Mouse (Mus musculus) heart, embryonic 15.5 days (tissue): ENCODE results near the gene Cog6. TPM values are rescaled to one million over a fixed set of nuclear protein-coding genes. Genes with fewer than 3 reads are reported as not detected.

Source experiments
- ATAC-seq: fragments of 200-750 bp; cut with Nextera tagmentation; replicated peaks from 2 replicates; pipeline ENCODE4 v1.8.0; 2017; ENCODE audit warnings: low read depth, moderate TSS enrichment; ENCODE audit not compliant: insufficient number of reproducible peaks, insufficient read depth, low FRiP score
- H3K27ac ChIP-seq: fragments of 300-500 bp; sonication (generic); 2 replicates; pipeline ENCODE4 v1.5.1; 2015; ENCODE audit warnings: mild to moderate bottlenecking, inconsistent platforms
- H3K27me3 ChIP-seq: fragments of 300-500 bp; sonication (generic); 2 replicates; pipeline ENCODE4 v1.6.1; 2015; ENCODE audit warnings: inconsistent platforms
- H3K36me3 ChIP-seq: fragments of 300-500 bp; sonication (generic); 2 replicates; pipeline ENCODE4 v1.6.1; 2015; ENCODE audit warnings: mild to moderate bottlenecking, inconsistent platforms
- H3K4me1 ChIP-seq: fragments of 300-500 bp; sonication (generic); replicated peaks from 2 replicates; pipeline ENCODE4 v1.6.1; 2015; ENCODE audit warnings: inconsistent platforms
- H3K4me2 ChIP-seq: fragments of 300-500 bp; sonication (generic); 2 replicates; pipeline ENCODE4 v1.6.1; 2015; ENCODE audit warnings: inconsistent platforms, mild to moderate bottlenecking, moderate library complexity
- H3K4me3 ChIP-seq: fragments of 300-500 bp; sonication (generic); 2 replicates; pipeline ENCODE4 v1.5.1; 2015; ENCODE audit warnings: mild to moderate bottlenecking, inconsistent platforms
- H3K9ac ChIP-seq: fragments of 300-500 bp; sonication (generic); 2 replicates; pipeline ENCODE4 v1.6.1; 2015; ENCODE audit warnings: mild to moderate bottlenecking, inconsistent platforms
- H3K9me3 ChIP-seq: fragments of 300-500 bp; sonication (generic); replicated peaks from 2 replicates; pipeline ENCODE4 v1.6.1; 2016; ENCODE audit warnings: inconsistent platforms
- WGBS: fragments of 180-500 bp; shearing (Covaris S2); methylation state at CpG from one replicate; pipeline ENCODE4 v1.1.7; 2015; ENCODE audit warnings: mixed read lengths; 5-methylcytosine and 5-hydroxymethylcytosine counted together
- polyA plus RNA-seq: library from polyadenylated mRNA; unstranded; fragments of >200 nt; fragmentation: Nextera tagmentation; extraction: Ambion mirVana; gene quantifications from 2 replicates; pipeline ENCODE4 v1.2.1, GENCODE M21; 2015

The Cog6 gene
- polyA plus RNA-seq, 1 experiment from 2014 or later = 51.6 TPM

DNA sequence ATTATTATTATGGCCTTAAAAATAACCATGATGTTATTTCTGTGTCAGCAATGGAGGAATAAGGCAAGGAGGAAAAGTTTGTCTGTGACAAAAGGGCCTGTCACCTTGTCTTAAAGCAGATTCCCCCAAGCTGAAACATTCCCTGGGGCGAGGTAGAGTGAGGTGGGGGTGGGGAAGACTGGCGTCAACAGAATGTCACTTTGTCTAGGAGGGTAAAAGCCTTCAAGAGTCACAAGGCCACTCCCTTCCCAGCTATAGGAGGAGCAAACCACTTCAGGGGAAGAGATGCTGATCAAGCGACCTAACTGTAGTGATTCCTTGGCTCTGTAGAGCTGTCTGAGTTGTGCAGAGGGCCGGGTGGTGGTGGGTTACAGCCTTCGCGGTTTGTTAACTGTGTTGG is 14.5 kb upstream of the Cog6 start:
- Histone ChIP-seq H3K27ac (no peak overlapping the region), H3K4me2 (no peak overlapping the region), H3K27me3 (no peaks in the 10 kb centered on the region), H3K9me3 (no peaks in the 10 kb centered on the region), H3K4me1 (peaks cover 11% of the 10 kb centered on the region), H3K9ac (no peak overlapping the region), H3K4me3 (no peak overlapping the region), H3K36me3 (no peaks in the 10 kb centered on the region)
- WGBS = 47% methylated on average over 6 of the region's 6 CpGs
- ATAC-seq = no peak

DNA sequence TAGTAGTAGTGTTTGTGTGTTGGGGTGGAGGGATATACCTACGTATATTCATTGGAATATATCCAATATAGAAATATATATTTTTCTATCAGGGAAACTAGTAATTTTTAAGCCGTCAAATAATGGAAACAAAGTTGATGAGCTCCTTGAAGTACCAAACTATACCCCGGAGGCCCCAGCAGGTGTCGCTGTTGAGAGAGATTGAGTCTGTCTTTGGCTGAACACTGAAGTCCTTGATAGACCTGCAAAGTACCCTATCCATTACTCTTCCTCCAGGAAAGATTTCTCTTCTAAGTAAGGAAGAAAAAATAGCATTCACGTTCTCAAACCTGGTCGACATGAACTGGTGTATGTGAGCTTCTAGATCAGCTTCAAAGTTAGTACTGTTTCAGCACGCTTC is 12.0 kb upstream of the Cog6 start:
- no peak overlapping the region for H3K9ac ChIP-seq
- H3K9me3 ChIP-seq = no peaks in the 10 kb centered on the region
- no peak for ATAC-seq
- H3K27me3 ChIP-seq = no peaks in the 10 kb centered on the region
- H3K4me3 ChIP-seq = no peak overlapping the region
- no peak overlapping the region for H3K4me2 ChIP-seq
- 20% methylated on average over 7 of the region's 7 CpGs for WGBS
- peaks cover 6% of the 10 kb centered on the region for H3K4me1 ChIP-seq
- no peaks in the 10 kb centered on the region for H3K36me3 ChIP-seq
- no peak overlapping the region for H3K27ac ChIP-seq

DNA sequence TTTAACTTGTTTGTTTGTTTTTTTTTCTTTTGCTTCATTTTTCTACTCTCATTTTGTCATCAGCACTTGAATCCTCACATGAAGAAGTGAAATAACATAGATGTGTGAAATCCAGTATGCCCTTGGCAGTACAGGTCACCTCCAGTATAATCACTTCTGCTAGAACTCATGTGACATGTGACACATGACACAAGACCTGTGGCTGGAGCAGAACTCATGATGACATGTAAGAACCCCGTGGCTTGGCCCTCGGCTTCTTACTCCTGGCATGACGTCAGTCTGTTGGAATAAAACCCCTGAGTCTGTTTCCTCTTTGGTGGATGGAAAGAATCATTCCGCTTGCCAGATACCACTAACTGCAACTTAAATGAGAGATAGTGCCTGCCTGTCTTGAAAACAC is 10.3 kb upstream of the Cog6 start:
- Histone ChIP-seq H3K4me1 (peaks cover 1% of the 10 kb centered on the region), H3K4me3 (no peak overlapping the region), H3K9me3 (no peaks in the 10 kb centered on the region), H3K9ac (no peak overlapping the region), H3K4me2 (no peak overlapping the region), H3K27ac (no peak overlapping the region), H3K27me3 (no peaks in the 10 kb centered on the region), H3K36me3 (no peaks in the 10 kb centered on the region)
- WGBS = 47% methylated on average over 4 of the region's 4 CpGs
- ATAC-seq = no peak

DNA sequence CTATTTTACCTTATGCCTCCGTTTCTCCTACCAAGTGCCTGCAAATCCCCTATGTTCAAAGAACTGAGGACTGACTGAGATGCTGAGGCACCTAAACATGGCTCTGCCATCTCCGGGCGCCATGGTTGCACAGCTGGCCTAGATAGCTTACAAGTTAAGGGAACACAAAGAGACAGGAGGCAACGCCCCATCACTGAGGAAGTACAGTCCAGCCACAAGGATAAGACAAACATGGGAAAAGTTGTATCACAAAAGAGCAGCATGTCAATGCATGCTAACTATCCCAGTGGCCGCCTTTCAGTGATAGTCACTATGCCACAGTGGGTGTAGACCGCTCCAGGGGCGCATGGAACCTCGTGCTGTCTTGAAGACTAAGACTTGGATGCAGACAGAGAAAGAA is 9.6 kb downstream of the Cog6 start:
- H3K9me3 ChIP-seq = no peaks in the 10 kb centered on the region
- no peak overlapping the region for H3K9ac ChIP-seq
- H3K36me3 ChIP-seq = peaks cover 63% of the 10 kb centered on the region
- H3K27ac ChIP-seq = no peak overlapping the region
- no peak overlapping the region for H3K4me2 ChIP-seq
- no peaks in the 10 kb centered on the region for H3K4me1 ChIP-seq
- WGBS = 87% methylated on average over 8 of the region's 8 CpGs
- H3K27me3 ChIP-seq = no peaks in the 10 kb centered on the region
- no peak for ATAC-seq
- H3K4me3 ChIP-seq = no peak overlapping the region

DNA sequence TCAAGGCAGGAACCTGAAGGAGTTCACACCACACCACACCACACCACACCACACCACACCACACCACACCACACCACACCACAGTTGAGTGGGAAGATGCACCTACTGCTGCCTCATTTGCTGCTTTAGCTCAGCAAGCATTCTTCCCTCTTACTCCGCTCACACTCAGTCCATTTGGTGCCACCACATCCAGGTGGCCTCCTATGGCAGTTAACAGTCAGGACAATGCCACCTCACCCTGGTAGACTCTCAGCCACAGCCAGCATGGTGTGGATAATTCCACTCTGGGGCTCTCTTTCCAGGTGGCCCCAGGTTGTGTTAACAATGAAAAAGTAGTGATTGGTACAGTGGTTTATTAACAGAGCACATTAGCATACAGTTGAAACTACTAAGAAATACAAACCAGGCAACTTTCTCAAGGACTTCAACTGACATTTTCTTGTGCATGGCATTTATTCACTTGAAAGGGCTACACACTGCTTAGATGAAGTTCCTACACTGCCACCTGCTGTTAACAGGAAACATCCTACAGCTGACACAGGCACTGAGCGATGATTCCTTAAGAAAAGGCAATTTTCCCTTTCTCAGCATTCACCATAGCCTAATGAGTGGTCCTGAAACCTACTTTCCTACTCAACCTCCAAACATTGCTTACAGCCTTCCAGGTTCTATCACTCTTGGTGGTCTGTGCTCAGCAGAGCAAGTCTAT is 12.5 kb downstream of the Cog6 start:
- H3K4me2 ChIP-seq = no peak overlapping the region
- no peaks in the 10 kb centered on the region for H3K27me3 ChIP-seq
- ATAC-seq = 0 out of 2 replicates have a peak, but pooled peaks have one; percentile 58
- H3K9ac ChIP-seq = no peak overlapping the region
- H3K27ac ChIP-seq = no peak overlapping the region
- no peak overlapping the region for H3K4me3 ChIP-seq
- H3K9me3 ChIP-seq = no peaks in the 10 kb centered on the region
- H3K4me1 ChIP-seq = no peaks in the 10 kb centered on the region
- peaks cover 56% of the 10 kb centered on the region for H3K36me3 ChIP-seq
- WGBS = 76% methylated on average over 2 of the region's 2 CpGs

DNA sequence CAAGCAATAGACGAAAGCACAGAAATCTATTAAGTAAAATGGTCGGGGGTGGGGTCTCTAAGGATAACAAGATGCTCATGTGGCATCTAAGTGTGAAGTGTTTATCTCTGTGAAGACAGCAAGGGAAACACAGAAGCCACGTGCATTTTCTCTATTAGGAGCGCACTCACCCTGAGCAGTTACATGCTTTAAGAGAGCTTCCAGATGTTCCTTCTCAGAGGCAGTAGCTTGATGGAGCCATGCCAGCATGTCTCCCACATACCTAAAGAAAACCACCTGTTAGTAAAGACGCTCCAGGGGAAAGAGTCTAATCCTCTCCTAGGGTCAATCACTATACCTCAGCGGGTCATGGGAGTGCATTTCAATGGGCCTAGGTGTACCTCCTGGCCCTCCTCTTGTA is 15.0 kb downstream of the Cog6 start:
- ATAC-seq = no peak
- Histone ChIP-seq H3K9ac (no peak overlapping the region), H3K9me3 (no peaks in the 10 kb centered on the region), H3K4me3 (no peak overlapping the region), H3K4me2 (no peak overlapping the region), H3K36me3 (peaks cover 38% of the 10 kb centered on the region), H3K27ac (no peak overlapping the region), H3K4me1 (no peaks in the 10 kb centered on the region), H3K27me3 (no peaks in the 10 kb centered on the region)
- 61% methylated on average over 6 of the region's 6 CpGs for WGBS

DNA sequence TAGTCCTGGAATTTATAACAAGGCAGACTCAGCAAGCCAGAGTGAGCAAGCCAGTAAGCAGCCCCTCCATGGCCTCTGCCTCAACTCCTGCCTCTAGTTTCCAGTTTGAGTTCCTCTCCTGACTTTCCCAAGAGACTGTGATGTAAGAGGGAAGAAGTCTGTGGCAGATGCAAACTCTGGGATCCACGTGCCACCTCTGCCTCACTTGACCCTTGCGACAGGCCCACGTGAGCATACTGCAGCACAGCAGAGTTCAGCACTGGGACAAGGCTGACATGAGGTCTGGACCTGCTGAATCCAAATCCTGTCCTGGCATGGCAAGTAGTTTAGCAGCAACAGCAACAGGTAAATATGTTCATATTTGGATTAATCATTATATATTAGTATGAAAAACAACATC is 17.0 kb downstream of the Cog6 start:
- Histone ChIP-seq H3K4me2 (no peak overlapping the region), H3K27me3 (no peaks in the 10 kb centered on the region), H3K4me3 (no peak overlapping the region), H3K9ac (no peak overlapping the region), H3K4me1 (no peaks in the 10 kb centered on the region), H3K27ac (no peak overlapping the region), H3K36me3 (peaks cover 40% of the 10 kb centered on the region), H3K9me3 (no peaks in the 10 kb centered on the region)
- ATAC-seq = no peak
- 71% methylated on average over 3 of the region's 3 CpGs for WGBS

DNA sequence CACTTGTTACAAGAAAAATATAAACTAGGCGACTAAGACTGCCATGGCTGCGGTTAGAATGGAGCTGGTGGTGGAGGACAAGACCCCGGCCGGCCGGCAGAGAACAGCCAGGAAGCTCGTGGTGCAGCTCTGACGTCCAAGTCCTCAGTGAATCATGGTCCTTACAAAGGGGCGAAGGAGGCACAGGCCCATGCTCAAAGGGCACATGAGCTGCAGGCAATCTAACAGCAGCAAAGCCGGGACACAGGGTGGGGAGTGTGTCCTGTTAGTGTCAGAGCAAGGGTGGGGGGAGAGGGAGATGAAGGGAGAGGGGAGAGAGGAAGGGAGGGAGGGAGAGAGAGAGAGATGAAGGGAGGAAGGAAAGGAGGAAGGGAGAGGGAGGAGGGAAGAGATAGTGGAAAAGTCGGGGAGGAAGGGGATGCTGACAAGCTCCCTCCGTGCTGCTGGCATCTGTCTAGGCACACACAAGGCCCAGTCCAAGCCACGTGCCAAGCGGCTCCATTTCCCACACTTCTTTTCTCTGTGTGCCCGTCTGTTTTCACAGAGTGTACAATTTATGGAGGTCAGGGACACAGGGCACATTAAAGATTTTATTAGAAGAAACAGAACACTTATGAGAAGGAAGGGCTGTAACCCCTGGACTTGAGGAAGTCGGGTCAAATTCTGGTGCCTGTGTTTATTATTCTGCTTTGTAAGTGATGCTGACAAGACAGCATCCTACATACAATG is 17.9 kb downstream of the Cog6 start:
- WGBS = 69% methylated on average over 15 of the region's 15 CpGs
- no peaks in the 10 kb centered on the region for H3K27me3 ChIP-seq
- H3K4me1 ChIP-seq = no peaks in the 10 kb centered on the region
- no peak overlapping the region for H3K4me3 ChIP-seq
- no peak for ATAC-seq
- peaks cover 41% of the 10 kb centered on the region for H3K36me3 ChIP-seq
- no peak overlapping the region for H3K4me2 ChIP-seq
- no peak overlapping the region for H3K9ac ChIP-seq
- no peak overlapping the region for H3K27ac ChIP-seq
- no peaks in the 10 kb centered on the region for H3K9me3 ChIP-seq

DNA sequence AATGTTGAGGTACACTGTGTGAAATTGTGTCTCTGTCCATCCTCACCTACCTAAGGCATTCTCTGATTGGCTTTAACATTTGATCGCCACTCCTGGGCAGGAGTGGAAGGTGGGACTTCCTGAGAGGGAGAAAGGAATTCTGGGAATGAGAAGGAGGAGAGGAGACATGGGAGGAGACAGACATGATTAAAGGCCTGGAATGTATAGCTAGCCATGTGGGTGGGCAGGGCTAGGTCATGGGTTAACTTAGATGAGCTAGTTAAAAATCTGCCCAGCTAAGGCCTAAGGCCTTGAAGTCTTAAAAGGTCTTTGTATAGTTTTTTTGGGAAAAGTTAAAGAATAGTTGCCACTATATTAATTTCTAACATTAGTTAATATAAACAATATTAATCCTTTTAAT is 19.7 kb downstream of the Cog6 start:
- Histone ChIP-seq H3K4me2 (no peak overlapping the region), H3K27me3 (no peaks in the 10 kb centered on the region), H3K9me3 (no peaks in the 10 kb centered on the region), H3K4me1 (no peaks in the 10 kb centered on the region), H3K4me3 (no peak overlapping the region), H3K36me3 (peaks cover 49% of the 10 kb centered on the region), H3K27ac (no peak overlapping the region), H3K9ac (no peak overlapping the region)
- no peak for ATAC-seq
- 64% methylated on average over 1 of the region's 1 CpGs for whole genome bisulfite sequencing

DNA sequence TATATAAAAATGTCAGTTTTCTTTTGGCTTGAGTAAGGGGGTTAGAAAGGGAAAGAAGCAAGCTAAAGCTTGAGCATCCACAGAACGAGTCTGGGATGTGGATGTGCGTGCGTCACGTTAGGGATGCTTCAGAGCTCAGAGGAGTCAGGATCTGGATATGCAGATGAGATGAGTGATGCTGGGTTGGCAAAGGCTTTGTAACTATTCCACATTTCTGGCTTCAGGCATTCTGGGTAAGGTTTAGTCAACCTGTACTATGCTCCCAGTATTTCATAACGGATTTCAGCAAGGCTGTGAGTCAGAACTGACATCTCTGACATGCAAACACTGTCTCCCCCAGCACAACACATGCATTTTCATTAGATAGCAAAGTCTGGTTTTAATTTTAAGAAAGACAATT is 20.4 kb downstream of the Cog6 start:
- ATAC-seq = no peak
- no peak overlapping the region for H3K4me2 ChIP-seq
- no peak overlapping the region for H3K9ac ChIP-seq
- no peak overlapping the region for H3K4me3 ChIP-seq
- H3K4me1 ChIP-seq = no peaks in the 10 kb centered on the region
- no peak overlapping the region for H3K27ac ChIP-seq
- H3K36me3 ChIP-seq = peaks cover 48% of the 10 kb centered on the region
- H3K9me3 ChIP-seq = no peaks in the 10 kb centered on the region
- H3K27me3 ChIP-seq = no peaks in the 10 kb centered on the region
- WGBS = 91% methylated on average over 5 of the region's 5 CpGs

DNA sequence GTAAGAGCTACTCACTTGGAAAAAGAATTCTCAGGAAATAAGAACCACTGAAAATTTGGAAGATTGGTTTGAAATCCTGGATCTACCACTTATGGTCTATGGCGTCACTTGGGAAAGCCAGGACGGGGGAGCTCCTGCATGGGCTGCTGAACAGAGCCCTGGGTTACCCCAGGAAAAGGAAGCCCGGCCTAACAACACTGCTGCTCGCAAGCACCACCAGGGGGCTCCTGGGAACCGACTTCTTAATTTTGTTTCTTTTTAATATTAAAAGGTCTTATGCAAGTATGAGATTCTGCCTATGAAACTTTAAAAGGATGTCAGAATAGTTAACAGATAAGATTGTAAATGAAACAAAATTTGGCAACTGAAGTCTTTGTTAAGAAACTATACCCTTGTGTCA is 22.4 kb downstream of the Cog6 start:
- no peaks in the 10 kb centered on the region for H3K27me3 ChIP-seq
- no peak for ATAC-seq
- no peaks in the 10 kb centered on the region for H3K9me3 ChIP-seq
- H3K36me3 ChIP-seq = peaks cover 48% of the 10 kb centered on the region
- WGBS = 68% methylated on average over 5 of the region's 5 CpGs
- no peak overlapping the region for H3K9ac ChIP-seq
- H3K4me3 ChIP-seq = no peak overlapping the region
- no peaks in the 10 kb centered on the region for H3K4me1 ChIP-seq
- no peak overlapping the region for H3K4me2 ChIP-seq
- no peak overlapping the region for H3K27ac ChIP-seq

DNA sequence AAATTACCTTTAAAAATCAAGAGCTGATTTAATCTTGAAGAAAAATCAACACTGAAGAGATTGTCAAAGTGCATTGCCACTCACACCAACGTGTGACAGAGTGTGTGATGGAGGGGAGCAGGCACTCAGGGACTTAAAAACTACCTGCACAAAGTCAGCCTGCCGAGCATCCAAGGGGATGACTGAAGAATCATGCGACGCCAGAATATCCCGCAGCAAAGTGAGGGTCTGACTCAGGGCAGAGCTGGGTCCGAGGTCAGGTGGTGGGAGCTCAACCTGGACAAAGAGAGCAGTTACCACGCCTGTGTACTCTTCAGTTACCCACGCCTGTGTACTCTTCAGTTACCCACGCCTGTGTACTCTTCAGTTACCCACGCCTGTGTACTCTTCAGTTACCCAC is 23.7 kb downstream of the Cog6 start:
- WGBS = 86% methylated on average over 10 of the region's 10 CpGs
- no peak overlapping the region for H3K4me3 ChIP-seq
- H3K9ac ChIP-seq = no peak overlapping the region
- no peaks in the 10 kb centered on the region for H3K4me1 ChIP-seq
- no peak overlapping the region for H3K4me2 ChIP-seq
- peaks cover 54% of the 10 kb centered on the region for H3K36me3 ChIP-seq
- no peak overlapping the region for H3K27ac ChIP-seq
- H3K9me3 ChIP-seq = no peaks in the 10 kb centered on the region
- no peaks in the 10 kb centered on the region for H3K27me3 ChIP-seq
- ATAC-seq = no peak
